Mouse (Mus musculus): ENCODE data around the gene Trim11. TPM values are rescaled to one million over a fixed set of nuclear protein-coding genes. Genes with fewer than 3 reads are reported as not detected.

Trim11 gene
- polyA plus RNA-seq, 1 experiment from 2014 or later: 20.8 TPM

DNA sequence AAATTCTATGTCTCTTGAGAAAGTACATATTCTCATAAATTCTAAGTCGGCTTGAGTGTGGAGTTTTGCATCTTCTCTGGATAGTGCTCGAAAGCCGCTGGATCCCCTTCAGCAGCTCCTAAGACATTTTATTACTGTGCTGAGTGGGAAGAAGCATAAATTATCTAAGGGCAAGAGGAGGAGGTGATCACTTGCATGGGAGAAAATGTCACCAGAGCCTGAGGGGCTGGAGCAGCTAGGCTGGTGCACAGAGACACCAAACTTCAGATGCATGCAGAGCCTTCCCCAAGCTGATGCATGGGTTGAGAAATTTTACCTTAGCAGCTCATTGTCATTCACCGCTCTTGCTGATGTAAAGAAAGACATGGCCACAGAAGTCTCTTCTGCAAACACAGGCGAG is 33.8 kb upstream of the Trim11 start:
- no peak overlapping the region for H3K4me2 ChIP-seq (ENCODE audit: low read length)
- ATAC-seq (ENCODE audit: low FRiP score, low TSS enrichment): no peak
- 76% methylated on average over 5 of the region's 5 CpGs for WGBS

GRCm38 (mm10) chr11:58947306-58947705 is 30.6 kb upstream of the Trim11 start:
- Histone ChIP-seq H3K4me3 (replicated peaks; ENCODE audit: low read depth, low read length) (peak overlapping the region; percentile 61), H3K27me3 (ENCODE audit: control insufficient read depth, insufficient read depth, low read length) (no peaks in the 10 kb centered on the region), H3K4me2 (ENCODE audit: low read length) (peak overlapping the region; percentile 75), H3K27ac (replicated peaks; ENCODE audit: low read depth, low read length) (peak overlapping the region; percentile 99), H3K9me3 (ENCODE audit: control insufficient read depth, low read length) (no peaks in the 10 kb centered on the region), H3K36me3 (ENCODE audit: control insufficient read depth, insufficient read depth, low read length) (no peaks in the 10 kb centered on the region), H3K9ac (replicated peaks; ENCODE audit: low read length) (peak overlapping the region; percentile 82), H3K4me1 (ENCODE audit: control insufficient read depth, insufficient read depth, low read length) (peaks cover 21% of the 10 kb centered on the region)
- DNase-seq (no peak), ATAC-seq (ENCODE audit: low FRiP score, low TSS enrichment) (no peak)
- WGBS: 78% methylated on average over 3 of the region's 3 CpGs

More for the DNA sequence above, 33.8 kb upstream of the Trim11 start:
- Histone ChIP-seq H3K4me1 (ENCODE audit: control insufficient read depth, insufficient read depth, low read length) (peaks cover 11% of the 10 kb centered on the region; the same call in 1 of the 2 replicates), H3K27me3 (ENCODE audit: control insufficient read depth, insufficient read depth, low read length) (no peaks in the 10 kb centered on the region), H3K4me3 (replicated peaks; ENCODE audit: low read depth, low read length) (no peak overlapping the region), H3K27ac (replicated peaks; ENCODE audit: low read depth, low read length) (no peak overlapping the region), H3K36me3 (ENCODE audit: control insufficient read depth, insufficient read depth, low read length) (no peaks in the 10 kb centered on the region), H3K9ac (replicated peaks; ENCODE audit: low read length) (no peak overlapping the region), H3K9me3 (ENCODE audit: control insufficient read depth, low read length) (no peaks in the 10 kb centered on the region)
- DNase-seq: no peak

- Histone ChIP-seq H3K4me1 (ENCODE audit: control insufficient read depth, insufficient read depth, low read length) (peaks cover 24% of the 10 kb centered on the region), H3K9ac (replicated peaks; ENCODE audit: low read length) (peak overlapping the region; percentile 82), H3K27ac (replicated peaks; ENCODE audit: low read depth, low read length) (peak overlapping the region; percentile 99), H3K9me3 (ENCODE audit: control insufficient read depth, low read length) (no peaks in the 10 kb centered on the region), H3K4me3 (replicated peaks; ENCODE audit: low read depth, low read length) (peak overlapping the region; percentile 61), H3K4me2 (ENCODE audit: low read length) (peak overlapping the region; percentile 75), H3K27me3 (ENCODE audit: control insufficient read depth, insufficient read depth, low read length) (no peaks in the 10 kb centered on the region), H3K36me3 (ENCODE audit: control insufficient read depth, insufficient read depth, low read length) (no peaks in the 10 kb centered on the region)
- DNase-seq: peak; percentile 86
- 9% methylated on average over 23 of the region's 23 CpGs for WGBS
- ATAC-seq (ENCODE audit: low FRiP score, low TSS enrichment): peak; percentile 70
Measured at GRCm38 (mm10) chr11:58947798-58948528, 29.9 kb upstream of the Trim11 start.

GRCm38 (mm10) chr11:58948542-58949479 is 29.1 kb upstream of the Trim11 start, which contains the start of gene Hist3h2ba:
Hist3h2ba (plus strand) TSS chr11:58948920.
- peak; percentile 91 for ATAC-seq (ENCODE audit: low FRiP score, low TSS enrichment)
- peak; percentile 94 for DNase-seq
- H3K4me1 ChIP-seq (ENCODE audit: control insufficient read depth, insufficient read depth, low read length): peaks cover 26% of the 10 kb centered on the region
- H3K4me2 ChIP-seq (ENCODE audit: low read length): peak within 1 kb of the TSS; percentile 75
- H3K27me3 ChIP-seq (ENCODE audit: control insufficient read depth, insufficient read depth, low read length): no peaks in the 10 kb centered on the region
- H3K4me3 ChIP-seq (replicated peaks; ENCODE audit: low read depth, low read length): peak within 1 kb of the TSS; percentile 61
- no peaks in the 10 kb centered on the region for H3K9me3 ChIP-seq (ENCODE audit: control insufficient read depth, low read length)
- H3K9ac ChIP-seq (replicated peaks; ENCODE audit: low read length): peak within 1 kb of the TSS; percentile 98
- H3K36me3 ChIP-seq (ENCODE audit: control insufficient read depth, insufficient read depth, low read length): no peaks in the 10 kb centered on the region
- WGBS: under 1% methylated on average over 48 of the region's 48 CpGs
- H3K27ac ChIP-seq (replicated peaks; ENCODE audit: low read depth, low read length): peak within 1 kb of the TSS; percentile 99

- Histone ChIP-seq H3K4me3 (replicated peaks; ENCODE audit: low read depth, low read length) (peak overlapping the region; percentile 61), H3K27me3 (ENCODE audit: control insufficient read depth, insufficient read depth, low read length) (no peaks in the 10 kb centered on the region), H3K27ac (replicated peaks; ENCODE audit: low read depth, low read length) (peak overlapping the region; percentile 99), H3K9ac (replicated peaks; ENCODE audit: low read length) (peak overlapping the region; percentile 98), H3K4me2 (ENCODE audit: low read length) (peak overlapping the region; percentile 75), H3K9me3 (ENCODE audit: control insufficient read depth, low read length) (no peaks in the 10 kb centered on the region), H3K36me3 (ENCODE audit: control insufficient read depth, insufficient read depth, low read length) (no peaks in the 10 kb centered on the region), H3K4me1 (ENCODE audit: control insufficient read depth, insufficient read depth, low read length) (peaks cover 26% of the 10 kb centered on the region)
- 1% methylated on average over 20 of the region's 20 CpGs for WGBS
- DNase-seq (peak; percentile 88), ATAC-seq (ENCODE audit: low FRiP score, low TSS enrichment) (peak; percentile 57; the same call in 1 of the 2 replicates)
Measured at GRCm38 (mm10) chr11:58949480-58950431, 28.1 kb upstream of the Trim11 start.

GRCm38 (mm10) chr11:58951210-58951609 is 26.7 kb upstream of the Trim11 start:
- Histone ChIP-seq H3K9me3 (ENCODE audit: control insufficient read depth, low read length) (no peaks in the 10 kb centered on the region), H3K9ac (replicated peaks; ENCODE audit: low read length) (peak overlapping the region; percentile 98; the same call in 1 of the 2 replicates), H3K27ac (replicated peaks; ENCODE audit: low read depth, low read length) (peak overlapping the region; percentile 99), H3K4me3 (replicated peaks; ENCODE audit: low read depth, low read length) (peak overlapping the region; percentile 61; the same call in 1 of the 2 replicates), H3K27me3 (ENCODE audit: control insufficient read depth, insufficient read depth, low read length) (no peaks in the 10 kb centered on the region), H3K36me3 (ENCODE audit: control insufficient read depth, insufficient read depth, low read length) (no peaks in the 10 kb centered on the region), H3K4me1 (ENCODE audit: control insufficient read depth, insufficient read depth, low read length) (peaks cover 26% of the 10 kb centered on the region), H3K4me2 (ENCODE audit: low read length) (peak overlapping the region; percentile 75)
- ATAC-seq (ENCODE audit: low FRiP score, low TSS enrichment): no peak
- peak; percentile 44 for DNase-seq
- WGBS: 54% methylated on average over 5 of the region's 5 CpGs

- H3K9ac ChIP-seq (replicated peaks; ENCODE audit: low read length): peak overlapping the region; percentile 93
Measured at GRCm38 (mm10) chr11:58953351-58954169, 24.3 kb upstream of the Trim11 start.

More at GRCm38 (mm10) chr11:58953351-58954169, 24.3 kb upstream of the Trim11 start:
- DNase-seq (peak; percentile 84), ATAC-seq (ENCODE audit: low FRiP score, low TSS enrichment) (peak; percentile 32)
- Histone ChIP-seq H3K4me1 (ENCODE audit: control insufficient read depth, insufficient read depth, low read length) (peaks cover 42% of the 10 kb centered on the region), H3K4me3 (replicated peaks; ENCODE audit: low read depth, low read length) (peak overlapping the region; percentile 53), H3K27me3 (ENCODE audit: control insufficient read depth, insufficient read depth, low read length) (no peaks in the 10 kb centered on the region), H3K27ac (replicated peaks; ENCODE audit: low read depth, low read length) (peak overlapping the region; percentile 99), H3K4me2 (ENCODE audit: low read length) (peak overlapping the region; percentile 64), H3K36me3 (ENCODE audit: control insufficient read depth, insufficient read depth, low read length) (peaks cover 11% of the 10 kb centered on the region), H3K9me3 (ENCODE audit: control insufficient read depth, low read length) (no peaks in the 10 kb centered on the region)
- WGBS: under 1% methylated on average over 33 of the region's 33 CpGs
